Mouse (Mus musculus) ZHBTc4 (cell line): ENCODE measurements at regions not wholly inside any gene's neighbourhood (a gene's known extent, or its start where the extent isn't known, plus 50 kb on each side); places are given as distances from the start of the nearest gene placed in this dataset.

Source experiments
- DNase-seq: peaks from one replicate; pipeline ENCODE4 v3.0.0-alpha.2; 2011; ENCODE audit warnings: low read depth, low spot score

- no peak for DNase-seq
Observed at GRCm38 (mm10) chr2:178660071-178660470, 229.7 kb downstream of the Cdh26 start.

GRCm38 (mm10) chr2:178662396-178662795 is 232.1 kb downstream of the Cdh26 start:
- DNase-seq, result no peak

- DNase-seq, result peak; percentile 84
Observed at GRCm38 (mm10) chr2:178664977-178665376, 234.6 kb downstream of the Cdh26 start.

GRCm38 (mm10) chr2:178668451-178668850 is 238.1 kb downstream of the Cdh26 start:
- DNase-seq, result no peak

- DNase-seq, result no peak
Observed at GRCm38 (mm10) chr2:178670952-178671351, 240.6 kb downstream of the Cdh26 start.

GRCm38 (mm10) chr2:178673621-178674020 is 243.3 kb downstream of the Cdh26 start:
- DNase-seq, result no peak

- no peak for DNase-seq
Observed at GRCm38 (mm10) chr2:178674621-178675020, 244.3 kb downstream of the Cdh26 start.

- no peak for DNase-seq
Observed at GRCm38 (mm10) chr2:178676970-178677369, 246.6 kb downstream of the Cdh26 start.

GRCm38 (mm10) chr2:178680368-178680767 is 250.0 kb downstream of the Cdh26 start:
- no peak for DNase-seq

GRCm38 (mm10) chr2:178684026-178684958 is 254.0 kb downstream of the Cdh26 start:
- no peak for DNase-seq

- no peak for DNase-seq
Observed at GRCm38 (mm10) chr2:178685211-178685610, 254.9 kb downstream of the Cdh26 start.

GRCm38 (mm10) chr2:178686167-178686601 is 255.9 kb downstream of the Cdh26 start:
- no peak for DNase-seq

- DNase-seq, result no peak
Observed at GRCm38 (mm10) chr2:178688586-178688985, 258.3 kb downstream of the Cdh26 start.

GRCm38 (mm10) chr2:178691190-178691864 is 261.0 kb downstream of the Cdh26 start:
- DNase-seq, result peak; percentile 9

- no peak for DNase-seq
Observed at GRCm38 (mm10) chr2:178691865-178692228, 261.5 kb downstream of the Cdh26 start.

GRCm38 (mm10) chr2:178692231-178692630 is 261.9 kb downstream of the Cdh26 start:
- peak; percentile 16 for DNase-seq

- DNase-seq, result no peak
Observed at GRCm38 (mm10) chr2:178698648-178699047, 268.3 kb downstream of the Cdh26 start.

GRCm38 (mm10) chr2:178700825-178701224 is 270.5 kb downstream of the Cdh26 start:
- no peak for DNase-seq

GRCm38 (mm10) chr2:178704510-178704909 is 274.2 kb downstream of the Cdh26 start:
- no peak for DNase-seq

GRCm38 (mm10) chr2:178708649-178709048 is 278.3 kb downstream of the Cdh26 start:
- no peak for DNase-seq

- no peak for DNase-seq
Observed at GRCm38 (mm10) chr2:178709192-178709881, 279.0 kb downstream of the Cdh26 start.

GRCm38 (mm10) chr2:178710001-178710400 is 279.7 kb downstream of the Cdh26 start:
- no peak for DNase-seq
